Mouse (Mus musculus): ENCODE results near the gene Phyhd1. TPM values are rescaled to one million over a fixed set of nuclear protein-coding genes. Genes with fewer than 3 reads are reported as not detected.

Gene Phyhd1
- polyA plus RNA-seq, 1 experiment from 2014 or later: 18.9 TPM

DNA sequence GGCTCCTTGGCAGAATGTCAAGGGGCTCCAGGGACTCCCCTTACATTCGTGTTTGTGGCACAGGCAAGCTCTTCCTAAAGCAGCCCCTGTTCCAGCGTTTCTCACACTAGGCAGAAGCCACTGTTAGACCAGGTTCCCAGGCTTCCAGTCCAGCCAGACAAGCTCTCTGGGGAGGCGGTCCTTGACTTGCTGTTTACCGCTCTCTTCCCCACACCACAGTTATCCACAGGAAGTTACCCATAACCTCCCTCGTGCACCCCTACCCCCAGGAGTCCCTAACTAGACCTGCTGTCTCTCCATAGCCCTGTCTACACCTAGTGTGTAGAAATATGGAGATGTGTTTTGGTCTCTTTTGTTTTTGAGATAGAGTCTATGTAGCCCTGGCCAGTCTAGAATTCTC lies 12.2 kb upstream of the Phyhd1 start:
- no peak for TF ChIP-seq CTCF (IDR thresholded peaks at IDR 0.05; ENCODE audit: low read depth)
- Histone ChIP-seq H3K9ac (ENCODE audit: low read depth, low read length) (no peak overlapping the region), H3K4me1 (replicated peaks; ENCODE audit: insufficient read depth, low read length) (no peaks in the 10 kb centered on the region; the same call in 1 of the 2 replicates), H3K4me2 (ENCODE audit: low read length) (no peak overlapping the region), H3K9me3 (replicated peaks; ENCODE audit: low read length) (no peaks in the 10 kb centered on the region), H3K27me3 (ENCODE audit: insufficient read depth, low read length) (no peaks in the 10 kb centered on the region), H3K27ac (no peak overlapping the region), H3K4me3 (replicated peaks; ENCODE audit: low read depth, low read length) (no peak overlapping the region), H3K36me3 (ENCODE audit: insufficient read depth, low read length) (peaks cover 32% of the 10 kb centered on the region)
- no peak for ATAC-seq (replicated peaks; ENCODE audit: low FRiP score, low read depth)
- 74% methylated on average over 5 of the region's 5 CpGs for WGBS
- DNase-seq (ENCODE audit: low spot score): no peak

DNA sequence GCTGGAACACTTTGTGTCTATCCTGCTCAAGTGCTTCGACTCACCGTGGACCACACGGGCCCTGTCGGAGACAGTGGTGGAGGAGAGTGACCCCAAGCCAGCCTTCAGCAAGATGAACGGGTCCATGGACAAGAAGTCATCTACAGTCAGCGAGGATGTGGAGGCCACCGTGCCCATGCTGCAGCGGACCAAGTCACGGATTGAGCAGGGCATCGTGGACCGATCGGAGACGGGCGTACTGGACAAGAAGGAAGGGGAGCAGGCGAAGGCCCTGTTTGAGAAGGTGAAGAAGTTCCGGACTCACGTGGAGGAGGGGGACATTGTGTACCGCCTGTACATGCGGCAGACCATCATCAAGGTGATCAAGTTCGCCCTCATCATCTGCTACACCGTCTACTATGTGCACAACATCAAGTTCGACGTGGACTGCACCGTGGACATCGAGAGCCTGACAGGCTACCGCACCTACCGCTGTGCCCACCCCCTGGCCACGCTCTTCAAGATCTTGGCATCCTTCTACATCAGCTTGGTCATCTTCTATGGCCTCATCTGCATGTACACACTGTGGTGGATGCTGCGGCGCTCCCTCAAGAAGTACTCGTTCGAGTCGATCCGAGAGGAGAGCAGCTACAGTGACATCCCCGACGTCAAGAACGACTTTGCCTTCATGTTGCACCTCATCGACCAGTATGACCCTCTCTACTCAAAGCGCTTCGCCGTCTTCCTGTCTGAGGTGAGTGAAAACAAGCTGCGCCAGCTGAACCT lies 10.2 kb upstream of the Phyhd1 start:
- 95% methylated on average over 42 of the region's 42 CpGs for WGBS
- H3K9me3 ChIP-seq (replicated peaks; ENCODE audit: low read length): no peaks in the 10 kb centered on the region
- H3K27me3 ChIP-seq (ENCODE audit: insufficient read depth, low read length): no peaks in the 10 kb centered on the region
- H3K4me3 ChIP-seq (replicated peaks; ENCODE audit: low read depth, low read length): no peak overlapping the region
- ATAC-seq (replicated peaks; ENCODE audit: low FRiP score, low read depth): no peak
- DNase-seq (ENCODE audit: low spot score): no peak
- H3K36me3 ChIP-seq (ENCODE audit: insufficient read depth, low read length): peaks cover 41% of the 10 kb centered on the region
- no peak overlapping the region for H3K27ac ChIP-seq
- H3K9ac ChIP-seq (ENCODE audit: low read depth, low read length): no peak overlapping the region
- no peak overlapping the region for H3K4me2 ChIP-seq (ENCODE audit: low read length)
- TF ChIP-seq CTCF (IDR thresholded peaks at IDR 0.05; ENCODE audit: low read depth): no peak
- peaks cover 7% of the 10 kb centered on the region for H3K4me1 ChIP-seq (replicated peaks; ENCODE audit: insufficient read depth, low read length)

DNA sequence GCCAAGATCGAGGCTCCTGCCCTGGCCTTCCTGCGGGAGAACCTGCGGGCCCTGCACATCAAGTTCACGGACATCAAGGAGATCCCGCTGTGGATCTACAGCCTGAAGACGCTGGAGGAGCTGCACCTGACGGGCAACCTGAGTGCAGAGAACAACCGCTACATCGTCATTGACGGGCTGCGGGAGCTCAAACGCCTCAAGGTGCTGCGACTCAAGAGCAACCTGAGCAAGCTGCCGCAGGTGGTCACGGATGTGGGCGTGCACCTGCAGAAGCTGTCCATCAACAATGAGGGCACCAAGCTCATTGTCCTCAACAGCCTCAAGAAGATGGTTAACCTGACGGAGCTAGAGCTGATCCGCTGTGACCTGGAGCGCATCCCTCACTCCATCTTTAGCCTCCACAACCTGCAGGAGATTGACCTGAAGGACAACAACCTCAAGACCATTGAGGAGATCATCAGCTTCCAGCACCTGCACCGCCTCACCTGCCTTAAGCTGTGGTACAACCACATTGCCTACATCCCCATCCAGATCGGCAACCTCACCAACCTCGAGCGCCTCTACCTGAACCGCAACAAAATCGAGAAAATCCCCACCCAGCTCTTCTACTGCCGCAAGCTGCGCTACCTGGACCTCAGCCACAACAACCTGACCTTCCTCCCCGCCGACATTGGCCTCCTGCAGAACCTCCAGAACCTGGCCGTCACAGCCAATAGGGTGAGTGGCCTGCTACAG lies 9.2 kb upstream of the Phyhd1 start:
- peaks cover 7% of the 10 kb centered on the region for H3K4me1 ChIP-seq (replicated peaks; ENCODE audit: insufficient read depth, low read length)
- H3K9ac ChIP-seq (ENCODE audit: low read depth, low read length): no peak overlapping the region
- peaks cover 42% of the 10 kb centered on the region for H3K36me3 ChIP-seq (ENCODE audit: insufficient read depth, low read length)
- TF ChIP-seq CTCF (IDR thresholded peaks at IDR 0.05; ENCODE audit: low read depth): no peak
- no peaks in the 10 kb centered on the region for H3K9me3 ChIP-seq (replicated peaks; ENCODE audit: low read length)
- no peak overlapping the region for H3K4me2 ChIP-seq (ENCODE audit: low read length)
- H3K4me3 ChIP-seq (replicated peaks; ENCODE audit: low read depth, low read length): no peak overlapping the region
- no peak for DNase-seq (ENCODE audit: low spot score)
- no peaks in the 10 kb centered on the region for H3K27me3 ChIP-seq (ENCODE audit: insufficient read depth, low read length)
- WGBS: 96% methylated on average over 30 of the region's 30 CpGs
- no peak for ATAC-seq (replicated peaks; ENCODE audit: low FRiP score, low read depth)
- no peak overlapping the region for H3K27ac ChIP-seq

DNA sequence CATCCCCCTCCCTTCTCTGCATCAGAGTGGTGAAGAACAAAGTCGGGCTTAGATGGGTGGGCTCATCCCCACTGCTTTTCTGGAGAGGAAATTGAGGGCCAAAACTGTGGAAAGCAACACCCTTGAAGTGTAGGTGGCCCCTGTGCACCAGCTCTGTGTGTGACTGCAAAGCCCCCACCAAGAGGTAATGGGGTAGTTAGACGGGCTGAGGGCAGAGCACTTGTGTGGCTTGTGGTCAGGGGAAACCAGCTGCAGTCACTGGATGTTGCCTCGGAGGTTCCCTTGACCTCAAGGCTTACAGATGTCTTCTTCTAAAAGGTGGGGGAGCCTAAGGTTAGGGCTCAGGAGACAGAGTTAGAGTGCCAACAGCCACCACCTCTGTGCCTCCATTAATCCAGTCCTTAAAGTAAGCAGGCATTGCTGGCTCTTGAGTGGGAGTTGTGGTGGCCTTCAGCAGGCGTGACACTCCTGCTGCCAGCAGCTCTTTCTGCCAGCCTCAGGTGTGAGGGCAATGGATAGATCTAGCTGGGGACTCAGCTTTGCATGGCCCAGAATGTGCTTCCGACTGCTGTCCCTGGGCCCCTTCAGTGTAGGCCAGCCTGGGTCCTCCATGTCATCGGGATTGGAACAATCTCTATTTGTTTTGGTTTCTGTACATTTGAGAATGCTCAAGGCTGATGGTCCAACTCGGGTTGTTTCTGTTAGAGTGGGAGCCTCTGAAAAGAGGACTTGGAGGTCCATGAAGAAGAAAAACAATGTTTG lies 8.1 kb upstream of the Phyhd1 start:
- ATAC-seq (replicated peaks; ENCODE audit: low FRiP score, low read depth): no peak
- H3K4me2 ChIP-seq (ENCODE audit: low read length): no peak overlapping the region
- H3K9ac ChIP-seq (ENCODE audit: low read depth, low read length): no peak overlapping the region
- no peaks in the 10 kb centered on the region for H3K9me3 ChIP-seq (replicated peaks; ENCODE audit: low read length)
- peaks cover 7% of the 10 kb centered on the region for H3K4me1 ChIP-seq (replicated peaks; ENCODE audit: insufficient read depth, low read length)
- H3K27ac ChIP-seq: peak overlapping the region; percentile 66
- TF ChIP-seq CTCF (IDR thresholded peaks at IDR 0.05; ENCODE audit: low read depth): no peak
- H3K27me3 ChIP-seq (ENCODE audit: insufficient read depth, low read length): no peaks in the 10 kb centered on the region
- H3K36me3 ChIP-seq (ENCODE audit: insufficient read depth, low read length): peaks cover 47% of the 10 kb centered on the region
- no peak overlapping the region for H3K4me3 ChIP-seq (replicated peaks; ENCODE audit: low read depth, low read length)
- DNase-seq (ENCODE audit: low spot score): no peak
- WGBS: 75% methylated on average over 7 of the region's 7 CpGs

DNA sequence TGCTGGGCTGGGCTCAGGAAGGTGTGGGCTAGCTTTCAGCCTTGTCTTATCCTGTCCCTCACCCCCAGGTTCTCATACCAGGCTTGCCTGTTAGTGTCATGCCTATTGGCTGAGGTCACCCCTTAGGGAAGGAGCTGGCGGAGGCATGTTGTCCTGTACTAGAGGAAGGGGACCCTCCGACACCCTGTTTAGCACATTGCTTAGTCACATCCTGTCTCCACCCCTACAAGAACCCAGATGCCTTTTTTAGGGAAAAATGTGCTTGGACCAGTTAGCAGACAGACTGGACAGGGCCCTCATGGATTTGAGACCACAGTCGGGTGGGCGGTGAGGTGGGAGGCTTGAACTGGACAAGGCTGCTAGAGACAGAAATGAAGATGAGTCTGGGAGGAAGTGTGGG lies 7.4 kb upstream of the Phyhd1 start:
- 0 out of 2 replicates have a peak, but pooled peaks have one; percentile 19 for ATAC-seq (replicated peaks; ENCODE audit: low FRiP score, low read depth)

More for the DNA sequence above, 7.4 kb upstream of the Phyhd1 start:
- Histone ChIP-seq H3K4me3 (replicated peaks; ENCODE audit: low read depth, low read length) (no peak overlapping the region), H3K9ac (ENCODE audit: low read depth, low read length) (no peak overlapping the region), H3K36me3 (ENCODE audit: insufficient read depth, low read length) (peaks cover 54% of the 10 kb centered on the region), H3K4me2 (ENCODE audit: low read length) (no peak overlapping the region), H3K9me3 (replicated peaks; ENCODE audit: low read length) (no peaks in the 10 kb centered on the region), H3K27me3 (ENCODE audit: insufficient read depth, low read length) (no peaks in the 10 kb centered on the region), H3K27ac (no peak overlapping the region), H3K4me1 (replicated peaks; ENCODE audit: insufficient read depth, low read length) (peaks cover 7% of the 10 kb centered on the region; the same call in 1 of the 2 replicates)
- 54% methylated on average over 4 of the region's 4 CpGs for WGBS
- no peak for TF ChIP-seq CTCF (IDR thresholded peaks at IDR 0.05; ENCODE audit: low read depth)
- DNase-seq (ENCODE audit: low spot score): peak; percentile 47

All from kidney, postnatal 0 days (tissue).